Mouse (Mus musculus): ENCODE data around the gene Grap2. TPM values are rescaled to one million over a fixed set of nuclear protein-coding genes. Genes with fewer than 3 reads are reported as not detected.

The Grap2 gene
- polyA plus RNA-seq, 1 experiment = not detected

- Histone ChIP-seq H3K36me3 (ENCODE audit: control insufficient read depth, insufficient read depth) (no peaks in the 10 kb centered on the region), H3K4me3 (no peak overlapping the region), H3K4me2 (ENCODE audit: low read depth) (no peak overlapping the region), H3ac (ENCODE audit: control insufficient read depth, insufficient read length) (no peak overlapping the region), H3K79me2 (ENCODE audit: control insufficient read depth, insufficient read depth) (no peaks in the 10 kb centered on the region), H3K27me3 (ENCODE audit: control insufficient read depth, insufficient read depth, insufficient read length) (peaks cover 5% of the 10 kb centered on the region)
- TF ChIP-seq MAX (IDR thresholded peaks at IDR 0.05; ENCODE audit: low read depth) (no peak), CEBPB (IDR thresholded peaks at IDR 0.05; ENCODE audit: insufficient read depth, poor library complexity, severe bottlenecking) (no peak), MYOG (IDR thresholded peaks at IDR 0.05; ENCODE audit: control insufficient read depth in 1 of 3, insufficient read depth in 1 of 3, insufficient read length in 2 of 3, low read depth in 2 of 3) (no peak)
Measured at GRCm38 (mm10) chr15:80569205-80569604, 3.2 kb upstream of the Grap2 start.

- H3K27me3 ChIP-seq (ENCODE audit: control insufficient read depth, insufficient read depth, insufficient read length) = peaks cover 9% of the 10 kb centered on the region
Measured at GRCm38 (mm10) chr15:80570226-80570625, 2.2 kb upstream of the Grap2 start.

GRCm38 (mm10) chr15:80571611-80572010, 783 bp upstream of the Grap2 start:
- H3ac ChIP-seq (ENCODE audit: control insufficient read depth, insufficient read length) = no peak overlapping the region
- no peak for TF ChIP-seq CEBPB (IDR thresholded peaks at IDR 0.05; ENCODE audit: insufficient read depth, poor library complexity, severe bottlenecking)
- no peak for TF ChIP-seq MYOG (IDR thresholded peaks at IDR 0.05; ENCODE audit: control insufficient read depth in 1 of 3, insufficient read depth in 1 of 3, insufficient read length in 2 of 3, low read depth in 2 of 3)
- TF ChIP-seq REST (IDR thresholded peaks at IDR 0.05; ENCODE audit: insufficient read depth, insufficient read length) = no peak
- TF ChIP-seq MAX (IDR thresholded peaks at IDR 0.05; ENCODE audit: low read depth) = no peak
- TF ChIP-seq SRF (IDR thresholded peaks at IDR 0.05; ENCODE audit: control insufficient read depth, insufficient read length, low read depth) = no peak
- TF ChIP-seq USF1 (IDR thresholded peaks at IDR 0.05; ENCODE audit: low read depth) = no peak
- TF ChIP-seq TCF3 (IDR thresholded peaks at IDR 0.05; ENCODE audit: insufficient read length, low read depth) = no peak
- TF ChIP-seq TCF12 (IDR thresholded peaks at IDR 0.05; ENCODE audit: insufficient read depth, poor library complexity, severe bottlenecking) = no peak
- no peak for TF ChIP-seq MYOD1 (IDR thresholded peaks at IDR 0.05; ENCODE audit: control insufficient read depth in 1 of 3, insufficient read length in 2 of 3, low read depth in 2 of 3)
- no peak for TF ChIP-seq E2F4 (IDR thresholded peaks at IDR 0.05; ENCODE audit: insufficient read depth)
- no peak for TF ChIP-seq POLR2A (IDR thresholded peaks at IDR 0.05; ENCODE audit: insufficient read length, low read depth)
- TF ChIP-seq POLR2AphosphoS2 (IDR thresholded peaks at IDR 0.05; ENCODE audit: insufficient read length, low read depth) = no peak

More at GRCm38 (mm10) chr15:80570226-80570625, 2.2 kb upstream of the Grap2 start:
- H3ac ChIP-seq (ENCODE audit: control insufficient read depth, insufficient read length) = no peak overlapping the region
- no peak overlapping the region for H3K4me3 ChIP-seq
- no peak overlapping the region for H3K4me2 ChIP-seq (ENCODE audit: low read depth)
- no peaks in the 10 kb centered on the region for H3K79me2 ChIP-seq (ENCODE audit: control insufficient read depth, insufficient read depth)
- no peaks in the 10 kb centered on the region for H3K36me3 ChIP-seq (ENCODE audit: control insufficient read depth, insufficient read depth)
- TF ChIP-seq CEBPB (IDR thresholded peaks at IDR 0.05; ENCODE audit: insufficient read depth, poor library complexity, severe bottlenecking) (no peak), MYOG (IDR thresholded peaks at IDR 0.05; ENCODE audit: control insufficient read depth in 1 of 3, insufficient read depth in 1 of 3, insufficient read length in 2 of 3, low read depth in 2 of 3) (no peak), POLR2A (IDR thresholded peaks at IDR 0.05; ENCODE audit: insufficient read length, low read depth) (no peak), REST (IDR thresholded peaks at IDR 0.05; ENCODE audit: insufficient read depth, insufficient read length) (no peak), MAX (IDR thresholded peaks at IDR 0.05; ENCODE audit: low read depth) (no peak), TCF3 (IDR thresholded peaks at IDR 0.05; ENCODE audit: insufficient read length, low read depth) (no peak), USF1 (IDR thresholded peaks at IDR 0.05; ENCODE audit: low read depth) (no peak), SRF (IDR thresholded peaks at IDR 0.05; ENCODE audit: control insufficient read depth, insufficient read length, low read depth) (no peak), TCF12 (IDR thresholded peaks at IDR 0.05; ENCODE audit: insufficient read depth, poor library complexity, severe bottlenecking) (no peak), MYOD1 (IDR thresholded peaks at IDR 0.05; ENCODE audit: control insufficient read depth in 1 of 3, insufficient read length in 2 of 3, low read depth in 2 of 3) (no peak), POLR2AphosphoS2 (IDR thresholded peaks at IDR 0.05; ENCODE audit: insufficient read length, low read depth) (no peak), E2F4 (IDR thresholded peaks at IDR 0.05; ENCODE audit: insufficient read depth) (no peak)

GRCm38 (mm10) chr15:80572811-80573520, 572 bp downstream of the Grap2 start:
- Histone ChIP-seq H3K36me3 (ENCODE audit: control insufficient read depth, insufficient read depth) (no peaks in the 10 kb centered on the region), H3K4me3 (no peak overlapping the region), H3K4me2 (ENCODE audit: low read depth) (no peak overlapping the region), H3K79me2 (ENCODE audit: control insufficient read depth, insufficient read depth) (no peaks in the 10 kb centered on the region), H3K27me3 (ENCODE audit: control insufficient read depth, insufficient read depth, insufficient read length) (peaks cover 23% of the 10 kb centered on the region), H3ac (ENCODE audit: control insufficient read depth, insufficient read length) (no peak overlapping the region)
- TF ChIP-seq USF1 (IDR thresholded peaks at IDR 0.05; ENCODE audit: low read depth) (no peak), E2F4 (IDR thresholded peaks at IDR 0.05; ENCODE audit: insufficient read depth) (no peak)

More at GRCm38 (mm10) chr15:80571611-80572010, 783 bp upstream of the Grap2 start:
- H3K4me2 ChIP-seq (ENCODE audit: low read depth) = no peak overlapping the region
- peaks cover 18% of the 10 kb centered on the region for H3K27me3 ChIP-seq (ENCODE audit: control insufficient read depth, insufficient read depth, insufficient read length)
- no peak overlapping the region for H3K4me3 ChIP-seq
- H3K36me3 ChIP-seq (ENCODE audit: control insufficient read depth, insufficient read depth) = no peaks in the 10 kb centered on the region
- H3K79me2 ChIP-seq (ENCODE audit: control insufficient read depth, insufficient read depth) = no peaks in the 10 kb centered on the region

- H3K4me3 ChIP-seq = no peak overlapping the region
- no peaks in the 10 kb centered on the region for H3K36me3 ChIP-seq (ENCODE audit: control insufficient read depth, insufficient read depth)
- H3K27me3 ChIP-seq (ENCODE audit: control insufficient read depth, insufficient read depth, insufficient read length) = peaks cover 23% of the 10 kb centered on the region
- TF ChIP-seq USF1 (IDR thresholded peaks at IDR 0.05; ENCODE audit: low read depth) (no peak), E2F4 (IDR thresholded peaks at IDR 0.05; ENCODE audit: insufficient read depth) (no peak), CEBPB (IDR thresholded peaks at IDR 0.05; ENCODE audit: insufficient read depth, poor library complexity, severe bottlenecking) (no peak)
- H3K4me2 ChIP-seq (ENCODE audit: low read depth) = no peak overlapping the region
- H3K79me2 ChIP-seq (ENCODE audit: control insufficient read depth, insufficient read depth) = no peaks in the 10 kb centered on the region
- H3ac ChIP-seq (ENCODE audit: control insufficient read depth, insufficient read length) = no peak overlapping the region
Measured at GRCm38 (mm10) chr15:80574211-80575040, 2.0 kb downstream of the Grap2 start.

Data from myocyte (in vitro differentiated cells).